Comparison of ENCODE assay signal across 9 mouse cellular contexts in the genomic region with DNA sequence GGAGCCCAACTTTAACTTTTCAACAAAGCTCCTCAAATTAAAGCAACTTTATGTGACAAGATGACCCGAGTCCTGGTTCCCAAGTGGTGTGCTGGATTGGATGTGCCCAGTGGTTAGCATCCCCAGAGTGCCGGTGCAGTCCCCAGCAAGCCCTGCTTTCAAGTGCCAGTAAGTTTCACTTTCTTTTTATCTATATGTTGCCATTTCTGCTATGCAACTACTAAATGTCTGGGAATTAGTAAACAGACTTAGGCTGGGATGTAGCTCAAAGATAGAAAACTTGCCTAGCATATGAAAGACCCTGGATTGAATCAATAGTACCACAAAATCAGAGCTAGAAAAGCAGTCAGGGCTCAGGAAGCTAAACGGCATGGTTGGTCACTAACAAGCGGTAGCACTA. TPM values are rescaled to one million over a fixed set of nuclear protein-coding genes. Genes with fewer than 3 reads are reported as not detected.
DNase-seq lines count a peak whose midpoint lies in the region; ATAC-seq and TF ChIP-seq lines count a peak whose summit lies in the region.
"Had no signal": no experiment of that assay in that cellular context is flagged by ENCODE, and none has a peak within 500 bp of the region (broad histone marks: within the 10 kb centered on the region; RNA-seq: fewer than 3 reads in every experiment).

No protein-coding gene starts in this region.

- peak overlapping the region; percentile 77; the same call in 1 of the 2 replicates for H3K4me2 ChIP-seq in midbrain, embryonic 11.5 days
- no peak overlapping the region for H3K4me2 ChIP-seq in midbrain, postnatal 0 days (ENCODE audit: low read depth, low read length, poor library complexity, severe bottlenecking)
- peak overlapping the region; percentile 83 for H3K4me2 ChIP-seq in embryonic facial prominence, embryonic 14.5 days (ENCODE audit: low read depth, low read length)
- peak overlapping the region; percentile 77 for H3K4me2 ChIP-seq in stomach, embryonic 16.5 days (ENCODE audit: low read depth, low read length)

- DNase-seq in midbrain, embryonic 11.5 days (ENCODE audit: low spot score, missing footprints), result no peak
- DNase-seq in midbrain, postnatal 0 days (ENCODE audit: low spot score), result no peak
- no peak for DNase-seq in embryonic facial prominence, embryonic 14.5 days (ENCODE audit: low spot score)
- no peak for DNase-seq in limb, embryonic 10.5 days (ENCODE audit: low spot score)
- no peak for DNase-seq in layer of hippocampus, adult 11-12 months (ENCODE audit: low spot score)
- DNase-seq in frontal cortex, postnatal 25 days (ENCODE audit: low spot score in 2 of 2), result no peak

- no peak overlapping the region for H3K4me3 ChIP-seq in midbrain, embryonic 11.5 days (ENCODE audit: low read depth, low read length)
- no peak overlapping the region for H3K4me3 ChIP-seq in midbrain, postnatal 0 days (ENCODE audit: low read depth, low read length)
- peak overlapping the region; percentile 100 for H3K4me3 ChIP-seq in embryonic facial prominence, embryonic 14.5 days (ENCODE audit: low read depth, low read length)
- H3K4me3 ChIP-seq in limb, embryonic 10.5 days, result peak overlapping the region; percentile 77
- peak overlapping the region; percentile 98 for H3K4me3 ChIP-seq in stomach, embryonic 16.5 days (replicated peaks; ENCODE audit: low read length)

- no peak overlapping the region for H3K27ac ChIP-seq in midbrain, embryonic 11.5 days (ENCODE audit: low read depth, low read length)
- H3K27ac ChIP-seq in midbrain, postnatal 0 days (ENCODE audit: low read depth, low read length), result no peak overlapping the region
- H3K27ac ChIP-seq in embryonic facial prominence, embryonic 14.5 days (replicated peaks; ENCODE audit: low read depth, low read length), result no peak overlapping the region
- H3K27ac ChIP-seq in limb, embryonic 10.5 days, result no peak overlapping the region
- H3K27ac ChIP-seq in stomach, embryonic 16.5 days (ENCODE audit: low read length), result no peak overlapping the region

- ATAC-seq in midbrain, embryonic 11.5 days (ENCODE audit: low FRiP score), result no peak
- no peak for ATAC-seq in midbrain, postnatal 0 days (ENCODE audit: low FRiP score)
- ATAC-seq in embryonic facial prominence, embryonic 14.5 days (ENCODE audit: low read depth), result no peak
- no peak for ATAC-seq in stomach, embryonic 16.5 days (ENCODE audit: insufficient read depth, low FRiP score)
- no peak for ATAC-seq in cerebellum, adult (ENCODE audit: insufficient number of reproducible peaks, low FRiP score, low TSS enrichment)

- peaks cover 3% of the 10 kb centered on the region; the same call in 1 of the 2 replicates for H3K36me3 ChIP-seq in midbrain, embryonic 11.5 days (ENCODE audit: control insufficient read depth, insufficient read depth, low read length)
- H3K36me3 ChIP-seq in midbrain, postnatal 0 days (ENCODE audit: insufficient read depth, low read length), result no peaks in the 10 kb centered on the region
- 0 out of 2 replicates have a peak, but pooled peaks cover 9% of the 10 kb centered on the region for H3K36me3 ChIP-seq in embryonic facial prominence, embryonic 14.5 days (ENCODE audit: control insufficient read depth, insufficient read depth, low read length)
- peaks cover 27% of the 10 kb centered on the region for H3K36me3 ChIP-seq in limb, embryonic 10.5 days
- 0 out of 2 replicates have a peak, but pooled peaks cover 3% of the 10 kb centered on the region for H3K36me3 ChIP-seq in stomach, embryonic 16.5 days (ENCODE audit: control insufficient read depth, insufficient read depth, low read length)

- no peaks in the 10 kb centered on the region for H3K27me3 ChIP-seq in midbrain, embryonic 11.5 days (ENCODE audit: control insufficient read depth, insufficient read depth, low read length)
- no peaks in the 10 kb centered on the region for H3K27me3 ChIP-seq in midbrain, postnatal 0 days (ENCODE audit: insufficient read depth, low read length)
- no peaks in the 10 kb centered on the region for H3K27me3 ChIP-seq in embryonic facial prominence, embryonic 14.5 days (replicated peaks; ENCODE audit: control insufficient read depth, insufficient read depth, low read length)
- no peaks in the 10 kb centered on the region for H3K27me3 ChIP-seq in limb, embryonic 10.5 days (ENCODE audit: low read depth, poor library complexity, severe bottlenecking)
- no peaks in the 10 kb centered on the region for H3K27me3 ChIP-seq in stomach, embryonic 16.5 days (ENCODE audit: control insufficient read depth, insufficient read depth, low read length)

- 83% methylated on average over 4 of the region's 4 CpGs for WGBS in midbrain, embryonic 11.5 days
- 77% methylated on average over 4 of the region's 4 CpGs for WGBS in midbrain, postnatal 0 days
- 76% methylated on average over 4 of the region's 4 CpGs for WGBS in embryonic facial prominence, embryonic 14.5 days
- 72% methylated on average over 4 of the region's 4 CpGs for WGBS in limb, embryonic 10.5 days
- 61% methylated on average over 4 of the region's 4 CpGs for WGBS in stomach, embryonic 16.5 days

- no peak for TF ChIP-seq CTCF in midbrain, postnatal 0 days (IDR thresholded peaks at IDR 0.05)

- H3K9ac ChIP-seq in midbrain, embryonic 11.5 days (ENCODE audit: low read length), result no peak overlapping the region
- H3K9ac ChIP-seq in midbrain, postnatal 0 days (replicated peaks; ENCODE audit: low read length, poor library complexity, severe bottlenecking), result no peak overlapping the region
- peak overlapping the region; percentile 17; the same call in 1 of the 2 replicates for H3K9ac ChIP-seq in embryonic facial prominence, embryonic 14.5 days (ENCODE audit: low read depth, low read length)
- H3K9ac ChIP-seq in stomach, embryonic 16.5 days (ENCODE audit: low read length), result peak overlapping the region; percentile 9; the same call in 1 of the 2 replicates

- no peaks in the 10 kb centered on the region for H3K9me3 ChIP-seq in midbrain, embryonic 11.5 days (ENCODE audit: control insufficient read depth, low read length)
- no peaks in the 10 kb centered on the region for H3K9me3 ChIP-seq in midbrain, postnatal 0 days (ENCODE audit: low read length)
- H3K9me3 ChIP-seq in embryonic facial prominence, embryonic 14.5 days (ENCODE audit: control insufficient read depth, low read length), result no peaks in the 10 kb centered on the region
- H3K9me3 ChIP-seq in limb, embryonic 10.5 days (replicated peaks), result no peaks in the 10 kb centered on the region
- H3K9me3 ChIP-seq in stomach, embryonic 16.5 days (replicated peaks; ENCODE audit: control insufficient read depth, low read length), result no peaks in the 10 kb centered on the region

- H3K4me1 ChIP-seq in midbrain, embryonic 11.5 days (ENCODE audit: control insufficient read depth, insufficient read depth, low read length), result peaks cover 11% of the 10 kb centered on the region; the same call in 1 of the 2 replicates
- no peaks in the 10 kb centered on the region; the same call in 1 of the 2 replicates for H3K4me1 ChIP-seq in midbrain, postnatal 0 days (ENCODE audit: insufficient read depth, low read length)
- H3K4me1 ChIP-seq in embryonic facial prominence, embryonic 14.5 days (ENCODE audit: control insufficient read depth, insufficient read depth, low read length), result peaks cover 14% of the 10 kb centered on the region
- peaks cover 23% of the 10 kb centered on the region for H3K4me1 ChIP-seq in limb, embryonic 10.5 days
- peaks cover 17% of the 10 kb centered on the region for H3K4me1 ChIP-seq in stomach, embryonic 16.5 days (ENCODE audit: control insufficient read depth, insufficient read depth, low read length)

RNA-seq across cellular contexts. Expression of gene Wdr43, which starts 2.3 kb away (rescaled TPM):
- polyA plus RNA-seq in midbrain, embryonic 11.5 days (2014; fragmentation: Nextera tagmentation; extraction: Ambion mirVana), result 84.0 and 92.9 TPM in 2 replicates
- 50.9 and 87.3 TPM in 2 replicates for total RNA-seq in midbrain, postnatal 0 days (2014; rRNA removed)
- polyA plus RNA-seq in midbrain, postnatal 0 days (2015; fragmentation: Nextera tagmentation; extraction: Ambion mirVana), result 34.3 and 36.5 TPM in 2 replicates
- 80.0 and 85.1 TPM in 2 replicates for polyA plus RNA-seq in embryonic facial prominence, embryonic 14.5 days (2014; fragmentation: Nextera tagmentation; extraction: Ambion mirVana)
- 112 and 116 TPM in 2 replicates for polyA plus RNA-seq in limb, embryonic 10.5 days (2016; fragmentation: Nextera tagmentation; extraction: Ambion mirVana)
- polyA plus RNA-seq in stomach, embryonic 16.5 days (2015; fragmentation: Nextera tagmentation; extraction: Ambion mirVana), result 72.9 and 73.1 TPM in 2 replicates

RNA-seq across cellular contexts. Expression of gene Togaram2, which starts 55.1 kb away (rescaled TPM):
- not detected in 2 replicates for polyA plus RNA-seq in midbrain, embryonic 11.5 days (2014; fragmentation: Nextera tagmentation; extraction: Ambion mirVana)
- 4.5 and 5.0 TPM in 2 replicates for total RNA-seq in midbrain, postnatal 0 days (2014; rRNA removed)
- polyA plus RNA-seq in midbrain, postnatal 0 days (2015; fragmentation: Nextera tagmentation; extraction: Ambion mirVana), result 1.2 and 1.7 TPM in 2 replicates
- polyA plus RNA-seq in embryonic facial prominence, embryonic 14.5 days (2014; fragmentation: Nextera tagmentation; extraction: Ambion mirVana), result 0.62 and 0.93 TPM in 2 replicates
- polyA plus RNA-seq in limb, embryonic 10.5 days (2016; fragmentation: Nextera tagmentation; extraction: Ambion mirVana), result not detected in 2 replicates
- 0.75 and 1.2 TPM in 2 replicates for polyA plus RNA-seq in stomach, embryonic 16.5 days (2015; fragmentation: Nextera tagmentation; extraction: Ambion mirVana)
- total RNA-seq: liver, adult 2 months had no signal
- polyA plus RNA-seq: liver, adult 2 months had no signal

Comparison
In these comparisons a context has a peak if more than half of its experiments do, and no peak if none do; other contexts are left out.
1. H3K4me3 ChIP-seq: peak in embryonic facial prominence, embryonic 14.5 days (single experiment), limb, embryonic 10.5 days (single experiment) and stomach, embryonic 16.5 days (single experiment); none in midbrain, embryonic 11.5 days (single experiment) and midbrain, postnatal 0 days (single experiment).
2. H3K9ac ChIP-seq: peak in embryonic facial prominence, embryonic 14.5 days (single experiment) and stomach, embryonic 16.5 days (single experiment); none in midbrain, embryonic 11.5 days (single experiment) and midbrain, postnatal 0 days (single experiment).